Mouse (Mus musculus) kidney, adult 11 months (tissue): Measurements from ENCODE around the gene Nhlrc1.

ENCODE experiments used
- DNase-seq: peaks from one replicate; pipeline ENCODE4 v3.0.0; 2022

Gene Nhlrc1

GRCm38 (mm10) chr13:46999498-46999897 lies 15.2 kb downstream of the Nhlrc1 start:
- no peak for DNase-seq

GRCm38 (mm10) chr13:46997355-46997754 lies 17.3 kb downstream of the Nhlrc1 start:
- DNase-seq = no peak

DNA sequence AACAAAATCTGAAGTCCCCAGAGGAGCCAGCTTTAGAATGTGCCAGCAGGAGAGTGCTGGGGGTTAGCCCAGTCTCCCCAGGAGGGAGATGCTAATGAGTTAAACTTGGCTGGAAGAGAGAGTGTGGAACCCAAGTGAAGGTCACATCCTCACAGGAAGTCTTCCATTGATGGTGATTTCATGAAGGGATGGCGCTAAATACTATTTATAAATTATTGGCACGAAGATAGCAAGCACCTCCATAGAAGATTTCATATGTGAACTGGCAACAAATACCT lies 21.4 kb downstream of the Nhlrc1 start:
- no peak for DNase-seq

DNA sequence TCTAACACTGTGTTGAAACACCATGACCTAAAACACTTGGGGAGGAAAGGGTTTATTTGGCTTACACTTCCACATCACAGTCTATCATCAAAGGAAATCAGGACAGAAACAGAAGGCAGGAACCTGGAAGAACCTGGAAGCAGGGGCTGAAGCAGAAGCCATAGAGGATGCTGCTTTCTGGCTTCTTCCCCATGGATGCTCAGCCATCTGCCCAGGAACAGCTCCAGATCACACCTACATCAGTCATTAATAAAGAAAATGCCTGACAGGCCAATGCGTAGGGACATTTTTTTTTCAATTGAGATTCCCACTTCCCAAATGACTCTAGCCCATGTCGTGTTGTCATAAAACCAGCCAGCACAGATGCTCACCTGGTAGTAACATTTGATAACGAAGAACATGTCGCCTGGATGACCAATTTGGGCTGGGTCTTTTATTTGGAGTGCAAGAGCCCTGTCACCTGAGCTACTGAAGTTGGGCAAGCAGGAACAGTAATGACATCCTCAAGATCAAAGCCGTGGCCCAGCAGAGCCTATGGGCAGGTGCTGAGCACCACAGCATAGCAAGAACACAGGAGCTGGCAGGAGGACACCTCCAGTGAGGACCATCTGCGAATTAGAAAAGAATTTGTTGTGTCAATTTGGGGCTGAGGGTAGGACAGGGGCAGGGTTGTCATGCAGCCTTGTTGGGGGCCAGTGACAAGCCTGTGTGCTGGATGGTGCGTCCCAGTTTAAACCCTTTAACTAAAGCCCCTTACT lies 22.0 kb downstream of the Nhlrc1 start:
- no peak for DNase-seq

DNA sequence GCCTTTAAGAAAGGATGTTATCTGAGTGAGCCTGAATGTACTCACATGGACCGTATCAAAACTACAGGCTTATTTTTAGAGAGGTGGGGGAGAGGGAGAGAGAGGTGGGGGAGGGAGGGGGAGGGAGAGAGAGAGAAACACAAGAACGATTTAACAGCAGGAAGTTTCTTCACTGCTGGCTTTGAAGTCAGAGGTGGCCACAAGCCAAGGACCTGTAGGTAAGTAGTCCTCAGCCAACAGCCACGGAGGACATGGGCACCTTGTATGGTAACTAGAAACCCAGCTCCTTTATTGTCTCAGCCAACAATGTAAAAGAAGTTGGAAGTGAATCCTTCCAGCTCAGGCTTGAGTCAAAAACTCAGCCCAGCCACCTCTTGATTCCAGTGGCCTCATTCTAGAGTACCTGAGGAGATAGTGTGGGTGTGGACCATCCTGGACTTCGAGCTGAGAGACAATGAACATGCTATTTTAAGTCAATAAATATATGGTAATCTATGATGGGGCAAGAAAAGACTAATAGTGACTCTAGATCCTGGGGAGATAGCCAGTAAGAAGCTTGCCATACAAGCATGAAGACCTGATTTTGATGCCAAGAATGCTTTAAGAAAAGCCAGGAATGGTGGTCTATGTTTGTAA lies 24.2 kb downstream of the Nhlrc1 start:
- DNase-seq = no peak

DNA sequence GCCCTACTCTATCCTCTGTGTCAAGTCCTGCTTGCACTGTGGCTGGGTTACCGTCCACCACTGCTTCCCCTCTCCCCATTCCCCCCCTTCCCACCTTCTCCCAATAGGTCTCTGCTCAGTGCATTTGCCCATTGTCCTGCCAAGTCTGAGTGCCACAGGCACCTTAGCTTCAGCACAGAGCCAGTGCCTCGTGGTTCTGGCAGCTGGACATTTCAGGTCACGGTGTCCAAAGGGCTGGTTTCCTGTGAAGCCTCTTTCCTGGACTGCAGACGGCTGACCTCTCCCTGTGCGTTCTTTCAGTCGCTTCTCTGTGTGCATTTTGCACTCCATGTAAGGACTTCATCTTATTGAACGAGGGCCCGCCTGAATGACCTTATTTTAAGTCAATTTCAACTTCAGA lies 26.7 kb downstream of the Nhlrc1 start:
- peak; percentile 6 for DNase-seq

- DNase-seq = no peak
Measured at GRCm38 (mm10) chr13:46986208-46986607, 28.4 kb downstream of the Nhlrc1 start.

DNA sequence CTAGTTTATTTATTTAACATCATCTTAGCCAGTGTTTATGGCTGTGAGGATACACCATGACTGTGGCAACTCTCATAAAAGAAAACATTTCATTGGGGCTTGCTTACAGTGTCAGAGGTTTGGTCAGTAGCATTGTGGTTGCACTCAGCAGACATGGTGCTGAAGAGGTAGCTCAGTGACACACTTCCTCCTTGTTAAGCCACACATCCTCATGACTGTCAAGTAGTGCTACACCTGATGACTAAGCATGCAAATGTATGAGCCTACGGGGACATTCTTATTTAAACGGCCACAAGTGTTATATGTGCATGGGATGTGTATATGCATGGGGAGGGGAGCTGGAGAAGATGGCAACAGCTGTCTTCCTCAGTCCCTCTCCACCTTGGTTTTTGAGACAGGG lies 30.8 kb downstream of the Nhlrc1 start:
- no peak for DNase-seq

DNA sequence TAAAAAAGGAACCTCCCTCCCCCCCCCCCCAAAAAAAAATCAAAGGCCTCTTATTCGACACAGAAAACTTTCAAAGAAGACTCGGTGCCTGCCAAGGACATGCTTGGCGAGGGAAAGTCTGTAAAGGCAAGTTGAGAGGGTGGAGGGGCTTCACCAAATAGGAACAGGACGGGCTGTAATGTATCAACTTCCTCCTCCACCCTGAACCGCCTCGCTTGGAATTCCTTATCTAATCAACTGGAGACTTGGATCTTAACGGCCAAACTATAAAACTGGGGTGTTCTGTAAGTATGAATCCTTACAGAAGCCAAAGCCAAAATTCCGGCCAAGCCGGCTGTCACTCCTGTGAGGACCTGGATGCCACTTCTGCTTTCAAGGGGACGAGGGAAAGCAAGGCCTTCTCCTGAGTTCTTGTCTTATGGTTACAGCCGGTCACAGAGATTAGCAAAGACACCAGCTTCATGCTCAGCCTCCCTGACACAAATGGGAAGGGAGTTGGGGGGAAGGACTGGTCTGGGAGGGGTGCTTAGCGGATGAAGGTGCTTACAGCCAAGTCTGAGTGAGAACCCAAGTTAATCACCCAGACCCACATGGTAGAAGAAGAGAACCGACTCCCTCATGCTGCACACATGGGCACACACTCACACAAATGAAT lies 34.7 kb downstream of the Nhlrc1 start:
- DNase-seq = no peak

- DNase-seq = no peak
Measured at GRCm38 (mm10) chr13:46976532-46976931, 38.1 kb downstream of the Nhlrc1 start.

GRCm38 (mm10) chr13:46975930-46976329 lies 38.7 kb downstream of the Nhlrc1 start:
- DNase-seq = no peak

- no peak for DNase-seq
Measured at GRCm38 (mm10) chr13:46975031-46975551, 39.6 kb downstream of the Nhlrc1 start.

GRCm38 (mm10) chr13:46970286-46970945 lies 44.2 kb downstream of the Nhlrc1 start:
- peak; percentile 21 for DNase-seq

DNA sequence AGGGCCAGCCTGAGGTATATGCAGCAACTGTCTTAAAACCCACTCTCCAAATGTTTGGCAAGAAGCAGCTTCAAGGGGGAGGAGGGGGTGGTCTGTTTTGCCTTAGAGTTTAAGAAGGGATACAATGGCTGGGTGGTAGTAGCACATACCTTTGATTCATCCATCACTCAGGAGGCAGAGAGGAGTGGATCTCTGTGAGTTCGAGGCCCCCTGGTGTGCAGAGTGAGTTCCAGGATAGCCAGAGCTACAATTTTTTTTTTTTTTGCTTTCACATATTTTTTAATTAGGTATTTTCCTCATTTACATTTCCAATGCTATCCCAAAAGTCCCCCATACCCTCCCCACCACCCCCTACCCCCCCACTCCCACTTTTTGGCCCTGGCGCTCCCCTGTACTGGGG lies 46.0 kb downstream of the Nhlrc1 start:
- no peak for DNase-seq

- DNase-seq = no peak
Measured at GRCm38 (mm10) chr13:46967308-46967707, 47.3 kb downstream of the Nhlrc1 start.
